Mouse (Mus musculus) embryonic facial prominence, embryonic 10.5 days (tissue): Measurements from ENCODE around the gene Cmpk2. TPM values are rescaled to one million over a fixed set of nuclear protein-coding genes. Genes with fewer than 3 reads are reported as not detected.
"Not testable (repeated sequence)": the region's sequence is repeated elsewhere in the genome, so short reads cannot be mapped to it uniquely, and the experiment has no call there.

ENCODE experiments used
- DNase-seq: peaks from one replicate; pipeline ENCODE4 v3.0.0-alpha.2; 2017; ENCODE audit warnings: low spot score
- H3K27ac ChIP-seq: fragments of 300-500 bp; sonication (generic); replicated peaks from 2 replicates; pipeline ENCODE4 v1.5.1; 2016; ENCODE audit warnings: mild to moderate bottlenecking
- H3K27me3 ChIP-seq: fragments of 300-500 bp; sonication (generic); replicated peaks from 2 replicates; pipeline ENCODE4 v1.6.1; 2016; ENCODE audit warnings: low read depth, mild to moderate bottlenecking; ENCODE audit not compliant: poor library complexity, severe bottlenecking
- H3K36me3 ChIP-seq: fragments of 300-500 bp; sonication (generic); replicated peaks from 2 replicates; pipeline ENCODE4 v1.6.1; 2016; ENCODE audit warnings: mild to moderate bottlenecking, moderate library complexity
- H3K4me1 ChIP-seq: fragments of 300-500 bp; sonication (generic); 2 replicates; pipeline ENCODE4 v1.6.1; 2016
- H3K4me3 ChIP-seq: fragments of 300-500 bp; sonication (generic); 2 replicates; pipeline ENCODE4 v1.5.1; 2016; ENCODE audit warnings: mild to moderate bottlenecking, moderate library complexity
- H3K9me3 ChIP-seq: fragments of 300-500 bp; sonication (generic); 2 replicates; pipeline ENCODE4 v1.6.1; 2016; ENCODE audit warnings: mild to moderate bottlenecking
- WGBS: fragments of 180-500 bp; shearing (Covaris S2); methylation state at CpG from one replicate; pipeline ENCODE4 v1.1.7; 2016; 5-methylcytosine and 5-hydroxymethylcytosine counted together
- polyA plus RNA-seq: library from polyadenylated mRNA; unstranded; fragments of >200 nt; fragmentation: Nextera tagmentation; extraction: Ambion mirVana; gene quantifications from 2 replicates; pipeline ENCODE4 v1.2.1, GENCODE M21; 2016

Gene Cmpk2
- polyA plus RNA-seq = 3.8 and 4.1 TPM in 2 replicates

- Histone ChIP-seq H3K4me1 (peaks cover 18% of the 10 kb centered on the region), H3K9me3 (no peaks in the 10 kb centered on the region), H3K4me3 (peak within 1 kb of the TSS; percentile 84), H3K27ac (peak within 1 kb of the TSS; percentile 90), H3K36me3 (no peaks in the 10 kb centered on the region), H3K27me3 (peaks cover 17% of the 10 kb centered on the region)
- DNase-seq = peak; percentile 85
- under 1% methylated on average over 69 of the region's 69 CpGs for WGBS
Measured at GRCm38 (mm10) chr12:26469098-26470041, at the start of gene Cmpk2. TSS of gene Cmpk2 (plus strand) at chr12:26469204.

- DNase-seq = no peak
- 91% methylated on average over 2 of the region's 2 CpGs for WGBS
Measured at GRCm38 (mm10) chr12:26424841-26425240, 44.2 kb upstream of the Cmpk2 start.

GRCm38 (mm10) chr12:26428771-26429170, 40.2 kb upstream of the Cmpk2 start:
- not testable (repeated sequence) for H3K27ac ChIP-seq, H3K4me3 ChIP-seq, H3K36me3 ChIP-seq, DNase-seq, H3K4me1 ChIP-seq, H3K27me3 ChIP-seq, H3K9me3 ChIP-seq
- 93% methylated on average over 2 of the region's 2 CpGs for WGBS

More at GRCm38 (mm10) chr12:26424841-26425240, 44.2 kb upstream of the Cmpk2 start:
- Histone ChIP-seq H3K9me3 (no peaks in the 10 kb centered on the region), H3K27me3 (no peaks in the 10 kb centered on the region), H3K4me1 (no peaks in the 10 kb centered on the region), H3K27ac (no peak overlapping the region), H3K36me3 (no peaks in the 10 kb centered on the region), H3K4me3 (no peak overlapping the region)

GRCm38 (mm10) chr12:26436334-26436733, 32.7 kb upstream of the Cmpk2 start:
- Histone ChIP-seq H3K4me1 (peaks cover 5% of the 10 kb centered on the region), H3K27me3 (no peaks in the 10 kb centered on the region), H3K36me3 (no peaks in the 10 kb centered on the region), H3K9me3 (no peaks in the 10 kb centered on the region), H3K4me3 (no peak overlapping the region), H3K27ac (no peak overlapping the region)
- DNase-seq = no peak
- WGBS = 91% methylated on average over 4 of the region's 4 CpGs

GRCm38 (mm10) chr12:26437950-26438349, 31.1 kb upstream of the Cmpk2 start:
- H3K4me3 ChIP-seq = no peak overlapping the region
- no peaks in the 10 kb centered on the region for H3K27me3 ChIP-seq
- peaks cover 5% of the 10 kb centered on the region for H3K4me1 ChIP-seq
- WGBS = 75% methylated on average over 3 of the region's 3 CpGs
- H3K36me3 ChIP-seq = no peaks in the 10 kb centered on the region
- no peak for DNase-seq
- no peaks in the 10 kb centered on the region for H3K9me3 ChIP-seq
- no peak overlapping the region for H3K27ac ChIP-seq

- 70% methylated on average over 3 of the region's 3 CpGs for WGBS
- Histone ChIP-seq H3K27me3 (no peaks in the 10 kb centered on the region), H3K9me3 (no peaks in the 10 kb centered on the region), H3K36me3 (no peaks in the 10 kb centered on the region), H3K4me1 (no peaks in the 10 kb centered on the region), H3K27ac (no peak overlapping the region), H3K4me3 (no peak overlapping the region)
- DNase-seq = no peak
Measured at GRCm38 (mm10) chr12:26439366-26439765, 29.6 kb upstream of the Cmpk2 start.

GRCm38 (mm10) chr12:26444054-26444453, 24.9 kb upstream of the Cmpk2 start:
- Histone ChIP-seq H3K4me1 (no peaks in the 10 kb centered on the region), H3K9me3 (no peaks in the 10 kb centered on the region), H3K4me3 (no peak overlapping the region), H3K27ac (no peak overlapping the region), H3K36me3 (no peaks in the 10 kb centered on the region), H3K27me3 (no peaks in the 10 kb centered on the region)
- peak; percentile 73 for DNase-seq
- WGBS = under 1% methylated on average over 2 of the region's 2 CpGs

- DNase-seq = no peak
- Histone ChIP-seq H3K9me3 (no peaks in the 10 kb centered on the region), H3K36me3 (no peaks in the 10 kb centered on the region), H3K27ac (no peak overlapping the region), H3K4me3 (no peak overlapping the region), H3K27me3 (no peaks in the 10 kb centered on the region), H3K4me1 (no peaks in the 10 kb centered on the region)
- 87% methylated on average over 2 of the region's 2 CpGs for whole genome bisulfite sequencing
Measured at GRCm38 (mm10) chr12:26444511-26444910, 24.5 kb upstream of the Cmpk2 start.

GRCm38 (mm10) chr12:26446377-26447045, 22.5 kb upstream of the Cmpk2 start:
- H3K36me3 ChIP-seq = no peaks in the 10 kb centered on the region
- H3K27ac ChIP-seq = no peak overlapping the region
- no peak overlapping the region for H3K4me3 ChIP-seq
- H3K4me1 ChIP-seq = no peaks in the 10 kb centered on the region
- WGBS = 84% methylated on average over 4 of the region's 4 CpGs
- no peaks in the 10 kb centered on the region for H3K27me3 ChIP-seq
- no peak for DNase-seq
- no peaks in the 10 kb centered on the region for H3K9me3 ChIP-seq

GRCm38 (mm10) chr12:26449483-26449882, 19.5 kb upstream of the Cmpk2 start:
- Histone ChIP-seq H3K27me3 (no peaks in the 10 kb centered on the region), H3K9me3 (no peaks in the 10 kb centered on the region), H3K27ac (no peak overlapping the region), H3K4me3 (no peak overlapping the region), H3K4me1 (no peaks in the 10 kb centered on the region), H3K36me3 (no peaks in the 10 kb centered on the region)
- DNase-seq = no peak
- 97% methylated on average over 2 of the region's 2 CpGs for WGBS

GRCm38 (mm10) chr12:26451150-26451549, 17.9 kb upstream of the Cmpk2 start:
- H3K4me1 ChIP-seq = peaks cover 5% of the 10 kb centered on the region
- no peaks in the 10 kb centered on the region for H3K9me3 ChIP-seq
- 46% methylated on average over 1 of the region's 1 CpGs for WGBS
- H3K4me3 ChIP-seq = no peak overlapping the region
- DNase-seq = no peak
- no peak overlapping the region for H3K27ac ChIP-seq
- H3K36me3 ChIP-seq = no peaks in the 10 kb centered on the region
- H3K27me3 ChIP-seq = no peaks in the 10 kb centered on the region

- no peak overlapping the region for H3K27ac ChIP-seq
- peaks cover 8% of the 10 kb centered on the region for H3K4me1 ChIP-seq
- no peaks in the 10 kb centered on the region for H3K27me3 ChIP-seq
- DNase-seq = no peak
- H3K4me3 ChIP-seq = no peak overlapping the region
- H3K36me3 ChIP-seq = no peaks in the 10 kb centered on the region
- WGBS = 74% methylated on average over 4 of the region's 4 CpGs
- H3K9me3 ChIP-seq = no peaks in the 10 kb centered on the region
Measured at GRCm38 (mm10) chr12:26452951-26453350, 16.1 kb upstream of the Cmpk2 start.

- Histone ChIP-seq H3K27me3 (no peaks in the 10 kb centered on the region), H3K4me1 (peaks cover 8% of the 10 kb centered on the region), H3K4me3 (no peak overlapping the region), H3K36me3 (no peaks in the 10 kb centered on the region), H3K9me3 (no peaks in the 10 kb centered on the region), H3K27ac (no peak overlapping the region)
- 62% methylated on average over 5 of the region's 5 CpGs for WGBS
- DNase-seq = no peak
Measured at GRCm38 (mm10) chr12:26454682-26455081, 14.3 kb upstream of the Cmpk2 start.
